Mouse (Mus musculus) liver, adult 2 months (tissue): ENCODE measurements around the gene Epb41l4b.

Experiments used
- CTCF ChIP-seq: fragments of 200-500 bp; IDR thresholded peaks from 2 replicates; pipeline ENCODE4 v1.5.1; 2011; ENCODE audit warnings: low read depth, low read length, control low read depth
- POLR2A ChIP-seq: fragments of 200-500 bp; IDR thresholded peaks from 2 replicates; pipeline ENCODE4 v1.6.1; 2011; ENCODE audit warnings: low read length, control low read depth; ENCODE audit not compliant: insufficient read depth; ENCODE audit errors: extremely low read depth

GRCm38 (mm10) chr4:57118883-57119282 is 24.4 kb downstream of the Epb41l4b start:
- no peak for TF ChIP-seq CTCF
- no peak for TF ChIP-seq POLR2A
